Mouse (Mus musculus) myocyte (in vitro differentiated cells): ENCODE results near the gene Adgrv1.

Experiments
- CEBPB ChIP-seq: IDR thresholded peaks from 2 replicates; pipeline ENCODE4 v1.6.1; 2011; ENCODE audit warnings: mild to moderate bottlenecking, moderate library complexity; ENCODE audit not compliant: poor library complexity, insufficient read depth, severe bottlenecking
- E2F4 ChIP-seq: IDR thresholded peaks from one replicate; pipeline ENCODE4 v1.6.1; 2011; ENCODE audit warnings: mild to moderate bottlenecking, control low read depth, moderate library complexity; ENCODE audit not compliant: insufficient read depth
- MAX ChIP-seq: IDR thresholded peaks from one replicate; pipeline ENCODE4 v1.6.1; 2011; ENCODE audit warnings: low read depth, mild to moderate bottlenecking, control low read depth
- MYOD1 ChIP-seq, 3 experiments: IDR thresholded peaks; one replicate each; pipeline ENCODE4 v1.6.1; 2011; ENCODE audit warnings: control low read depth in 2 of 3, low read depth in 2 of 3, mild to moderate bottlenecking in 2 of 3, moderate library complexity in 1 of 3; ENCODE audit not compliant: insufficient read length in 2 of 3, control insufficient read depth in 1 of 3
- MYOG ChIP-seq, 3 experiments: IDR thresholded peaks; one replicate each; pipeline ENCODE4 v1.6.1; 2011; ENCODE audit warnings: control low read depth in 2 of 3, low read depth in 2 of 3, mild to moderate bottlenecking in 2 of 3; ENCODE audit not compliant: insufficient read length in 2 of 3, control insufficient read depth in 1 of 3, insufficient read depth in 1 of 3
- POLR2A ChIP-seq: IDR thresholded peaks from one replicate; pipeline ENCODE4 v1.6.1; 2011; ENCODE audit warnings: low read depth, mild to moderate bottlenecking, control low read depth, moderate library complexity; ENCODE audit not compliant: insufficient read length
- POLR2AphosphoS2 ChIP-seq: IDR thresholded peaks from one replicate; pipeline ENCODE4 v1.6.1; 2011; ENCODE audit warnings: low read depth, control low read depth; ENCODE audit not compliant: insufficient read length
- REST ChIP-seq: IDR thresholded peaks from one replicate; pipeline ENCODE4 v1.6.1; 2011; ENCODE audit warnings: mild to moderate bottlenecking, control low read depth, moderate library complexity; ENCODE audit not compliant: insufficient read depth, insufficient read length
- SRF ChIP-seq: IDR thresholded peaks from one replicate; pipeline ENCODE4 v1.6.1; 2011; ENCODE audit warnings: low read depth; ENCODE audit not compliant: control insufficient read depth, insufficient read length
- TCF12 ChIP-seq: IDR thresholded peaks from one replicate; pipeline ENCODE4 v1.6.1; 2011; ENCODE audit warnings: mild to moderate bottlenecking, control low read depth; ENCODE audit not compliant: poor library complexity, insufficient read depth, severe bottlenecking
- TCF3 ChIP-seq: IDR thresholded peaks from one replicate; pipeline ENCODE4 v1.6.1; 2011; ENCODE audit warnings: low read depth, control low read depth; ENCODE audit not compliant: insufficient read length
- USF1 ChIP-seq: IDR thresholded peaks from one replicate; pipeline ENCODE4 v1.6.1; 2011; ENCODE audit warnings: low read depth, mild to moderate bottlenecking, control low read depth, moderate library complexity

GRCm38 (mm10) chr13:81181459-81181858 is 451.5 kb downstream of the Adgrv1 start:
- TF ChIP-seq REST: no peak
- no peak for TF ChIP-seq POLR2A
- TF ChIP-seq MAX: no peak
- no peak for TF ChIP-seq MYOG (IDR thresholded peaks at IDR 0.05; ENCODE audit: control insufficient read depth in 1 of 3, insufficient read depth in 1 of 3, insufficient read length in 2 of 3, low read depth in 2 of 3)
- no peak for TF ChIP-seq TCF12
- no peak for TF ChIP-seq POLR2AphosphoS2
- TF ChIP-seq MYOD1 (IDR thresholded peaks at IDR 0.05; ENCODE audit: control insufficient read depth in 1 of 3, insufficient read length in 2 of 3, low read depth in 2 of 3): no peak
- TF ChIP-seq E2F4: no peak
- no peak for TF ChIP-seq CEBPB
- TF ChIP-seq USF1: no peak
- no peak for TF ChIP-seq SRF
- TF ChIP-seq TCF3: no peak
